Mouse (Mus musculus): ENCODE results near the gene Fkbpl.

DNA sequence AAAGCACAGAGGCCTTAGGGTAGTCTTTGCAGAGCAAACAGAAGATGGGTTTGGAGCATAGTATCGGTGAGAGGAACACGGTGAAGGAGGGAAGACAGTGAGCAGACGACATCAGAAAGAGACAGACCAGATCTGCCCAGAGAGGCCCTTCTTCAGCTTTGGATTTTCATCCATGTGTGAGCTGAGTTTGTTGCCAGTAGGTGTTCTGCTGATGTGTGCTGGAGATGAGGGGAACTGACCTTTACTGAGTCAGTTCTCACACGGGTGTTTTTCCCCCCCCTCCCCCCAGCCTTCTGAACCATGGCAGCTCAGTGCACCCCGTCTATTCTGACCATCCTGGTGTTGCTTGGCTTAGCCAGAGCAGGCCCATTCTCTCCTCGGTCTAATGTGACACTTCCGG, 25.7 kb downstream of the Fkbpl start, which contains the start of gene Tnxb:
- TF ChIP-seq ZNF384 (IDR thresholded peaks at IDR 0.05; ENCODE audit: low read depth, low read length): no peak
- TF ChIP-seq NRF1 (IDR thresholded peaks at IDR 0.05; ENCODE audit: insufficient read depth, low read depth, low read length, poor library complexity, severe bottlenecking): no peak
- no peak for TF ChIP-seq POLR2A (IDR thresholded peaks at IDR 0.05; ENCODE audit: control insufficient read depth in 1 of 2, insufficient read depth in 1 of 2, low read depth in 1 of 2, low read length in 2 of 2, poor library complexity in 1 of 2)
- no peak for TF ChIP-seq GATA1 (IDR thresholded peaks at IDR 0.05; ENCODE audit: low read depth, low read length)
- TF ChIP-seq CTCF (IDR thresholded peaks at IDR 0.05 in 2 of 3, conservative IDR thresholded peaks at IDR 0.05 in 1 of 3; ENCODE audit: control insufficient read depth in 1 of 3, insufficient read depth in 1 of 3, low read depth in 2 of 3, low read length in 3 of 3, poor library complexity in 1 of 3, severe bottlenecking in 1 of 3): no peak
